Mouse (Mus musculus) cerebellum, adult (tissue): ENCODE measurements around the gene Tekt1.

ENCODE experiments used
- ATAC-seq: cut with Nextera tagmentation; 2 replicates; pipeline ENCODE4 v1.9.2; 2017; ENCODE audit warnings: mild to moderate bottlenecking, moderate library complexity, mixed read lengths; ENCODE audit not compliant: insufficient number of reproducible peaks, low FRiP score, low TSS enrichment

Gene Tekt1

DNA sequence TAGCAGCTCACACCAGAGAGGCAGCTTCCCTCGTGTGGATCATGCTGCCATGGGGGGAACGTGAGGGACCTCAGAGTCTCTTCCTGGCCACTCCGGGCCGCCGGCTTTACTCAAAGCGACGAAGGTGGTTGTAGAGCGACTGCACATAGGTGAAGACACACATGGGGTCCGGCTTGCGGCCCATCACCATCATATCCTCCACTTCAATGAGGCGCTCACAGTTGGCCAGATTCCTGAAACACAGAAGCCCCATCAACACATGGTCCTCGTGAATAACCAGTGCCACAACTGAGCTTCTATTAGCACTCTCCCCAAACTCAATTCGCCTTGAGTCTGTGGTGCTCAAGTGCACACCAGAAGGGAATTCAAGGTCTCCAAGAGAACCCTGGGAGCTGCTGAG lies 28.9 kb upstream of the Tekt1 start:
- no peak for ATAC-seq

DNA sequence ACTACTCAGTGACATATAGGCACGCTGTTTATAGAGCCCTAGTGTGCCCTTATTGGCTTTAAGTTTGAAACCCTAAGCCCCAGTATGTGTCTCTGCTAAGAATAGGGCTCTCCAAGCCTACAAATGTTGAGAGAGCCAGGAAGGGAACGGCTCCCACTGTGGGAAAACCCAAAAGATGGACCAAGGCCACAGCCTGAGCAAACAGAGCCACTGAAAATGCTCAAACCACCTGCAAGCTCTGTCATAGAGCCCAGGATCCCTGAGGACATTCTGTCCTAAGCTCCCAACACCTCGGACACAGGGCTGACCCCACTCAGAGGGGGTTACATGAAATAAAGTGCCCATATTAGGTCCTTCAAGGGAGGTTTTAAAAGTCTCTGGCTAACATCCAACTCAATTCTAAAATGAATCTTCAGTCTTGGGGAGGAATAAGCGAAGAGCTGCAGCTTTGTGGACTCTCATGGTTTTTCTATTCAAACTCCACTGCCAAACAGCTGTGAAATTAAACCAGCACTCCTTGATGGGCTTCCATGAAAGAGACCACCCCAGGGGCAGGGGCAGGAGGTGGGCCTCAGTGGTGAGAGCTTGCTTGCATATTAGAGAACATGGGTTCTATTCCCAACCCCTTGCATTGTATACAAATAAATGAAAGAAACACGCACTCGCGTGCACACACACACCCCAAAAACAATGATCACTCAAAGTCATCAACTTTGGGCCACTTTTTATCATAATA lies 27.3 kb upstream of the Tekt1 start:
- ATAC-seq: no peak

DNA sequence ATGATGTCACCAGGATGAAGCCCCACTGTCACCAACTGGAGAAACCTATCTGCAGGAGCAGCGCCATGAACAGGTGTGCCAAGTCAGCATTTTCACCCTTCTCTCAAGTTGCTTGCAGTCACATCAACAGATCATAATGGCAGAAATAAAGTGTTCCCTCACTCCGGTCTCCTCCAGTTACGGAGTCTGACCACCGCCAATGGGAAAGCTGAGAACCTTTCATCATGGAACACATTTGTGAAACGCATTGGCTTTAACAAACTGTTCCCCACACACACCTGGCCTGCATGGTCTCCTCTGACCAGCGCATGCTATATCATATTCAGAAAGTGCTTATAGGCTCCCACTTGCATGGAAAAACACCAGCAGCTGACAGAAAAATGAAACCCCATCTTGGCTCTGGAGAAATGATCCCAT lies 25.9 kb upstream of the Tekt1 start:
- no peak for ATAC-seq

DNA sequence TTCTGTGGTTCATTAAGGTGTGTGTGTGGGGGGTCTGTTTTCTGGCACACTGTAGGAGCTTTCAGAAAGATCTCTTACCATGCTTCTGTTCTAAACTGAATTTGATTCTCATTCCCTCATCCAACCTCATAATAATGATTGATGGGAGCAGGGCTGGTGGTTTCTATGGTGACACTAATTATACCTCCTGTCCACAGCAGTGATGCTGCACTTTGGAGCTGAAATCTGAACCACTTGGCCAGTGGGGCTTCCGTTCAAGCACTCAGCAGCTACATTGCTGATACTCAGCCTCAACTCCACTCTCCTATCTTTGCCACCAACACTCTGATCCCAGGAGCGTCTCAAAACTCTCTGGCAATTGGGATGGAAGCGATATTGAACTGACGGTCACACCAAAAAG lies 17.1 kb upstream of the Tekt1 start:
- ATAC-seq: no peak

DNA sequence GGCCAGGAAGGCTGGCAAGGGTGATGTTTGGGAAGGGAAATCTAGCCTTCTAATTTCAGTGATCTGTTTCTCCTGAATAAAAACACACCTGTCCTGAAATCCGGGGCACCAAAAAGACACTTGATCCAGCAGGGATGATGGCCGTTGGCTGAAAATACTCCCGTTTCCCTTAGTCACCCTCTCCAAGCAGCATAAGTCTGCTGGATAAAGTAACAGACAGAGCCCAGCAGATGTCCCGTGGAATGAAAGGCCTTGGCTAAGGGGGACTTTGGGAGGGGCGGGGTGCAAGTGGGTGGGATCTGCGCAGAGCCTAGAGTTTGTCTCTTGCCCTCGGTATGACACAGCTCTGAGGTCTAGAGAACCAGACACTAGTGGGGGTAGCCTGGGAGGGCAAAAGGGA lies 16.0 kb upstream of the Tekt1 start:
- ATAC-seq: no peak

DNA sequence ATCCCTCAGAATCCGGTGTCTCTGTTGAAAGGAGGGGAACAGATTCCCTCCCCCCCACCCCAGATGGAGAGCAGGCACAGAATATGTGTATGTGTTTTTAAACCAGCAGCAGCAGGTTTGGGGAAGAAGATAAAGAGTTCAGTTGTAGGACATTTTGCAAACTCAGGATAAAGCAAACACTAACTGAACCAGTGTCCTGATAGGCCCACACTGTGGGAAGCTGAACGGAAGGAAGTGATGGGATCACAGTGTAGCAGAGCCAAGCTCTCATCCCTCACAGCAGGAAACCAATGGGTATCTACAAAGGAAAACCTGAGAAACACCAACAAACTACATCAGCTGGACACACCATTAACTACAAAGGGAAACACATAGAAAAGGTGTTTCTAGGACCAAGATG lies 14.3 kb upstream of the Tekt1 start:
- ATAC-seq: no peak

DNA sequence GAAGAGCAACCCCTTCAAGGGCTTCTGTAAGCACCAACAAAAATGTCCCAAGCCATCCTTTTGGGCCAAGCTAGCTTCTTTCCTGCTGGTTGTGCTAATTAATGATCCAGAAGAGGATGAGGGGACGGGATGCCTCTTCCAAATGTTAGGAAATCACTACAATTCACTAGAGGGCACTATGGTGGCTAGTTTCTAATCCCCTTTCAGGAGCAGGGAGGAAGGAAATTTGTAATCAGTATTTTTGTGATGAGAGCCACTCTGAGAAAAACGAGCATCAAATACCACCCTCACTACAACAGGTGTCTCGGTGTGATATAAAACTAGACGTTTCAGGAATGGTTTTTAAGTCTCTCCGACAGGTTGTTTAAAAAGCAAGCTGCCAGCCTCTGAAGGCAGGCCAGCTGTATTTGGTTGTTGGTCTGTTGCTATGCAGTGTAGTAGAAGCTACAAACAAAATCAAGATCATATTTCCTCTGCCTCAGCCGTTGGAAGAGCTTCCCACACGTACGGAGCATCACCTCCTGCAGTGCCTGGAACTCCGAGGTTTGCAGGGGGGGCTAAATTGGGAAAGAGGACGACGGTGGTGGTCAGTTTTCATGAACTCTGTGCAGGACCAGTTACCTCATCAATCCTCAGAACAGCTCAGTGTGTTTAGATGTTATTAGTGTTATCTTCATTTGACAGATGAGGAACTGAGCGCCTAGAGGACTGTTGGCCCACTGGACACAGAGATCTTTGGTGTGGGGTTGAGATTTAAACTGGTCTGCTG lies 7.8 kb upstream of the Tekt1 start:
- ATAC-seq: no peak

DNA sequence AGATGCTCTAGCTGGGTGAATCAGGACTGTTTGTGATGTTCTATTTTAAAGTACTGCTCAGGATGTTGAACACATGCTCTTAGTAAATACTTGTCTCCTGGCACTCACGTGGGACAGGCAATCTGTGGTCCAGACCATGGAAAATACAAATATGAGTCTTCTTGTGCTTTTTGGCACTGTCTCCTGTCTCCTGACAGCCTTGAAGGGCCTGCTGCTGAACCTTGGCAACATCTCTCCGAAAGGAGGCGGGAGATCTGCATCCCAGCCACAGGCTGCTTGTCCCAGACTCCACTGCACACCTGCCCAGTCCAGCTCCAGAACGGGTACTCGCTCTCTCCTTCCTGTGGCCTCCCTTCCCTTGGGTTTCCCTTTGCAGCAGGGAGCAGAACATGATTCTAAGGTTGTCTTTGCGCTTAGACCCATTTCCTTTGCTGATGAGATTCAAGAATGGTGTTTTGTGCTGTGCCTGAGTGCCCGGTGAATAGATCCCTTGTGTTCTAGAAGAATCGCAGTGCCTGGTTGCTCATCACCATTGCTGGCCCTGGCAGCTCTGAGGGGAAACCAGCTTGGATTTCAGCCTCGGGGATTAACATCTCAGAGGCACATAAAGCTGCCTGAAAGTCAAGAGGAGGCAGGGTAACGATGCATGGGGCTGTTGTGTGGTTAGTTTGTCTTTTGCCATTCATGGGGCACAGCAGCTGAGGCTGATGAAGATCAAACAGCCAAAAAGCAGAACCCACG lies 5.9 kb upstream of the Tekt1 start:
- ATAC-seq: no peak

DNA sequence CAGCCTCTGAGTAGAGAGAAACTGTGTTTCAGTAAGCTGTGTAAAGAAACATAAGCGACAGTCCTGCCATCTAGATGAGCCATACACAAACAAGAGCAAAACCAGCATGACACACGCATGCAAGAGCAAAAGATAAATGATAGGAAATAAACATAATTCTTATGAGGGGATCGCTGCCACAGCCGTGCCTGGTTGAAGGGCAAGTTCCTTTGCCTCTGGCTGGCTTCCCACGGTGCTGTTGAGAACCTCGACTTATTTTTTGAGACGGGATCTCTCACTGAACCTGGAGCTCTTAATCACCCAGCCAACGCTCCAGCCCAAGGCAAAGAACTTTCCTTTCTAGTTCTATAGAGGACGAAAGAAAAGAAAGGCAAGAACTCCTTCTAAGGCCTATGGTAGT lies 3.9 kb upstream of the Tekt1 start:
- no peak for ATAC-seq

DNA sequence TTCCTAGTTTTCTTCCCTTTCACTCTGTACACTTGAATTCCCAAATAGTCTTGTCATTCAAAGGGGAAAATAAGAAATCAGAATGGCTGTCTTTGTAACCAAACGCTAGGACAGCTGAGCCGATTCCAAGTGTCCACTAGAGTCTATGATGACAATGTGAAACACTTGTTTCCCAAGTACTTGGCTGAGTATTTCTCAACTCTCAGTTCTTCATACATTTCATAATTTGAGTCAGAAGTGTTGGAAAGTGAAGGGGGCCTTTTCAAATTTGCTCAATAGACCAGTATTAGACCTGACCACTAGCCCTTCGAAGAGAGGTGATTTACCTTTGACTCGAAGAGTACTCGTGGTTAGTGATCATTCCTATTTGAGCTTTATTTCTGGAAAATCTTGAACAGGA lies 2.3 kb upstream of the Tekt1 start:
- ATAC-seq: no peak

DNA sequence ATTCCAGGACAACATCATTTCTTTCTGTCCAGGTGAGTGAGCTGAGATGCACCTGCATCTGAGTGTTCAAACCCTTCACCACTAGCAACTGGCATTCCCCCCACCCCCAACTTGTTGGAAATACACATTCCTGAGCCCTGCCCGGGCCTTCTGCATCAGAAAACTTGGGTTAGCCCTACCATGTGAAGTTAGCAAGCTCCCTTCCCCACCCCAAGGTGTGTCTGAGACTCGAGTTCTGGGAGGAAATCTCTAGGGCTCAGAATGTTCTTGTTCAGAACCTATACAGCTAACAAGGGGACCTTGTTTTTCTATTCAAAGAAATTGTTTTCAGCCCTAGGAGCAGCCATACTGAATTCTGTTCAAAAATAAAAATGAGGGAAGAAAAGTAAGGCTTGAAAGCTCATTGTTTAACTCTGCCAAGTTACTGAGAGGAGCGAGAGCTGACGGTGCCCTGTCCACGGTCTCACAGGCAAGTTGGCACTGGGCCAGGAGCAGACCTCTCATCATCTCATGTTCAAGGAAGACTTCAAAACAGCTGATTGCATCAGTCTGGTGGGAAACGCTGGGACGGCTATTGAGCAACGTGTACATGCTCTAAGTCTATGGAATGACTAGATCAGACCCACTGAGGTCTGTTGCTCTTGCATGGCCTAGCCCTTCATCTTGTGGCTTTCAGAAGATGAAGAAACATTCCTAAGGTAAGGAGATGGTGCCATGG lies 1.4 kb upstream of the Tekt1 start:
- no peak for ATAC-seq

DNA sequence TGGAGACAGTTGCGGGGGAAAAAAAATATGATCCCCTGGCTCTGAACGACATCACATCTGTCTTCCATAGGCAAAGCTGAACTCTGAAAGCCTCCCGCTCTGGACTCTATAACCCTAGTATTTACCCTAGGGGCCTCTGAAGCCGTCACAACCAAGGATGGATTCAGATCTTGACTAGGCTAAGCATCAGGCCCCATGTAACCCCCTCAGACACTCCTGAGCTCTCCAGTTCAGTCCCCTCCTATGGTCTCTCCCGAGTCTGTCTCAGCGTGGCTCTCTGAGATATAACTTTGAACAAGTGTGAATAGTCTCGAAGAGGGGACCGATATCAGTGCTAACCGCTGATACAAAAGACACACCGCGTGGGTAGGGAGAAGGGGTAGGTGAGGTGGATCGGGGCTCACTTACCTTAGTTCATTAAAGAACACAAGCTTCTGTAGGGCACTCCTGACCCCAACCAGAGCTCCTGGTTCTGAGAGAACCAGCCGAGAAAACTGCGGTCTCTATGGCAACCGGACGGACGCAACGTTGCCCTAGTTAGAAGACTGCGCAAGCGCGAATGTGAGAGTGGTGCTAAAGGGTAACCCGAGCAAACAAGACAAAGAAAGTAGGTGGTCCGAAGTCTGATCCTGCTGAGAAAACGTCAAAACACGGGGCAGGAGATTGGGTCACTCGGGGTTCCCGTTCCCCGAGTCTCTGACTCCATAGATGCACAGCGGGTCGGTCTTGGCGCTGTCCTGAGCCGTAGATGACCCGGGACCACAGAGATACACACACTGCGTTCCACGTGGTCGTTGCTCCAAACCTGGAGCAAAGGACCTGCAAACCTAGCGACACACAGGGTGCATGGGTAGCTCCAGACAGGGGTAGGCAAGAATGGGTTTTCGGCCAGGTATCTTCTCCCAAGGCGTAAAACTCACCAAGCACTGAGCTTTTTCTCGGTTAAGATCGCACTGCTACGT lies 576 bp downstream of the Tekt1 start:
- no peak for ATAC-seq

DNA sequence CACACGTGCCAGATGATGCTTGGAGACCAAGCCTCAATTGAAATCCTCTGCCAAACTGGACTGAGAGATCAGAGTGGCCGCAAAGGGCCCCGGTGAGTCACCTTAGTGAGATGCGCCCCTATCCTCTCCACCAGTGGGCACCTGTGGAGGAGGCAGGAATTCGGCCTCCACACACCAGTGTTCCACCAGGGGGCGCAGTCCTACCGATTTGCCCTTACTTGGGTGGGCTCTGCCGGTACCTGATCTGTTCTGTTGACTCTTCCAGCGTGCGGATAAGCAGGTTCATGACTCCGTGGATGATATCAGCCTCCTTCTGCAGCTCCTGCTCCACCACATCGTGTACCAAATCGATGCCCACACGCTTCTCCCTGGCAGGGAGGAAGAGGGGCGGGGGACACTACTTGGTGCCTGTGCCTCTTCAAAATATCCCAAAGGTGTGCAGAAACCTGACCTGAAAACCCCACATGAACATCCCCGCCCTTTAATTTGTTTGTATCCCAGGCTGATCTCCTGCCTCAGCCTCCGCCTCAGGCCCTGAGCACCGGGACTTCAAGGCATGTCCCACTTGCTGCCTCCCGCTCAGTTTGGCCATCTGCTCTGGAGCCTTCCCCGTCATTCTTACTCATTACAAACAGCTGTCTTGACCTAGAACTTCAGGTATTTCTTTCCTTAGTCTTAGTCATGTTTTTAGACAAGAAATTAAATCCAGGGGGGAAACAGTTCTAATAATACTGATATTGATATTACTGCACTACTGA lies 7.1 kb downstream of the Tekt1 start:
- no peak for ATAC-seq

DNA sequence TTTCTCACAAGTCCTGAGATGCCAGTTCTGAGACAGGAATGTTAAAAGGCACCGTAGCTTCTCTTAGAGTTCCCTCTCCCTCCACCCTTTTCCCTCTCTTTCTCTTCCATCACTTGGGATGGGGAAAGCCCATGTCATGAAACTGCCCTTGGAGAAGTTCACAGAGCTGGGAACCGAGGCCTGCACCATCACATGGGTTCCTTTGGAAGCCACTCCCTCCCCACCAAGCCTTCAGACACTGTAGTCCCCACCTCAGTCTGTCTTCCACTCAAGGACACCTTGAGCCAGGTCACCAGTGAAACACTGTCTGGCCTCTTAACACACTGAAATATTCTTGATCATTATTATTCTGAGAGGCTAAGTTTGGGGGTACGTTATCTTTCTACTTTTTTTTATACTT lies 9.1 kb downstream of the Tekt1 start:
- no peak for ATAC-seq

DNA sequence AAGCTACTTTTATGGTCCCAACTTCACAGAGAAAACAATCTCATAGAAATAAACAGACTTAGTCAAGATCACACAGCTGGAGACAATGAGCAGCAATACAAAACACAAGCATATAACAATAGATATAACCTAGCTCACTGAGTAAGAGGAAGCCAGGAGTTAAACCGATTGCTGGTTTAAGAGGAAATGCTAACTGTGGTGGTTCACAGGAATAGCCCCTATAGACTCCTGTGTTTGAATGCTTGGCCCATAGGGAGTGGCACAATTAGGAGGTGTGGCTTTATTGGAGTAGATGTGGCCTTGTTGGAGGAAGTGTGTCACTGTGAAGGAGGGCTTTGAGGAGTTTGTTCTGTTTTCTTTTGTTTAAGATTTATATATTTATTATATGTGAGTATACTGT lies 10.0 kb downstream of the Tekt1 start:
- ATAC-seq: no peak

DNA sequence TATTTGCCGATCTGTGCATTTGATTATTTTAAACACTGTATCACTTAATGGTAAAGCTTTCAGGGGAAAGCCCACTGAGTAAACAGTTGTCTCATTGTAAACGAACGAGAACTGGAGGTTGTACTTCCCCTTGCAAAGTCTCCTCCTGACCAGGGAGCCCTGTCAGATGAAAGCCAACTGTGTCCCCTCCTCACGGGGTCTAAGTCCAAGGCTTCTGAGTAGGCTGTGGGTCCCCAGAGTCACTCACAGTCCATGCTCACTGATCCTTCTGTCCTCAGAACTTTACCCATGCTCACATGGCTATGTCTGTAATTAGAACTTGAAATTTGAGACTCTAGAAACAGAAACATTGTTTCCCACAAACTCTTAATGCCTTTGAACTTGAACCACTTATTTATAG lies 12.6 kb downstream of the Tekt1 start:
- ATAC-seq: no peak

DNA sequence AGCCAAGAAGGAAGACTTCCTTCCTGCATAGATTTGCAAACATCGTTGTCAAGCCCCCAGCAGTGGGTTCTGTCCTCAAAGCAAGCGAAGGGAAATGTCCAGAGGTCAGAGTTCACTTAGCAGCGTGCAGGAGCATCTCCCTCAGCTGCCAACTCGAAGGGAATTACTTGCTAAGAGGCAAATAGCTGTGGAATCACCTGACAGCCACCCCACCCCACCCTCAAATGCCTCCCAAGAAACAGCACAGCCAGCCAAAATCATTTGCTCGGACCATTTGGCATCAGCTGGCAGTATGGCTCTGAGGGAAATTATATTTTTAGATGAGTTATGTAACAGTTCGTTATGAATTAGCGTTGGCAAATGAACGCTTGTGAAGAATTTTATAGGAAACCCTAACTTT lies 13.2 kb downstream of the Tekt1 start:
- 0 out of 2 replicates have a peak, but pooled peaks have one; percentile 31 for ATAC-seq

DNA sequence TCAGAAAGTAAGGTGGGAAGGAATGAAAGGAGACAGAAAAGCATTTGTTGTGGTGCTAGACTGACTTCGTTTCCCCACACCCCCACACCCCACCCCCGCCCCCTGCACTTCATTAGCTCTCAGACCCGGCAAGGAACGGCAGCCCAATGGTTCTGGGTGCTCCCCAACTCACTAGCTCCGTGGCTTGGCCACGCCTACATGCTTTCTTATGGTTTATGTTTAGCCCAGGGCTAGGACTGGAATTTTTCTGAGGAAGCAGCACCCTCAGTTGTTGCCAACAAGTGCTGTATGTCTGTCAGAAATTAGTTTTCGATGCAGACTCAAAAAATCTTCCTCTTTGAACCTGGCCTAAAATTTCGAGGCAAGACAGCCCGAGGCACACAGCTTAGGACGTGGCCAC lies 13.7 kb downstream of the Tekt1 start:
- ATAC-seq: no peak; the same call in 1 of the 2 replicates

DNA sequence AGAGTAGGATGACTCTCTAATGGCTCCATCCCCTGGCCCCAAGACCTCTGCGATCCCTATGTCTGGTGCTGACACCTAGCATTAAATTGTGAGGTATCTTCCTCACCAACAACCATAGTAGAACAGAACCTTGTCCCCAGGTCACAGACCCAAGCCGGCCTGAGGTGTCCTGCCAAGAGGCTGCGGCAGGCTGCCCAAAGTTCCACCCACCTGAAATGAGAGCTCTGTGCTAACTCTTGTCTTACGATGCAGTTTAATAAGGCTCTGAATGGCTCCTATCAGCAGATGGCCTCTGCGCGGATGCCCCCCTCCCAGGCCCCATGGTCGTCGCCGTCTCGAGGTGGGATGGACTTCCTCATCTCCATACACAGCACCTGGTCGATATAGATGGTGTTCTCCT lies 17.8 kb downstream of the Tekt1 start:
- no peak for ATAC-seq
